Mouse (Mus musculus) left cerebral cortex, adult 2 months (tissue): ENCODE results near the gene Anapc16. TPM values are rescaled to one million over a fixed set of nuclear protein-coding genes. Genes with fewer than 3 reads are reported as not detected.

Experiments
- DNase-seq, 2 experiments: peaks; one replicate each; pipeline ENCODE4 v3.0.0; 2021 to 2022; ENCODE audit warnings: low spot score in 2 of 2, mixed read lengths in 1 of 2; ENCODE audit errors: extremely low spot score in 1 of 2
- H3K27ac ChIP-seq: fragments of 200-600 bp; 2 replicates; pipeline ENCODE4 v1.8.1; 2022
- H3K4me3 ChIP-seq: fragments of 200-600 bp; 2 replicates; pipeline ENCODE4 v1.8.1; 2022
- CTCF ChIP-seq: fragments of 200-600 bp; IDR thresholded peaks from 2 replicates; pipeline ENCODE4 v1.8.1; 2022; ENCODE audit warnings: antibody characterized with exemption, mild to moderate bottlenecking, moderate library complexity
- intact Hi-C: fragments of 180-260 bp; cut with DNase I; formaldehyde crosslinking; loops from one replicate; pipeline ENCODE4 v1.15.1; 2025
- total RNA-seq, 2 experiments: library from RNA; stranded (reverse); gene quantifications; 2 replicates each; pipeline ENCODE4 v1.2.3; 2021

Anapc16 gene
- total RNA-seq, 2 experiments from 2014 or later, result 61.5 to 68.6 TPM

DNA sequence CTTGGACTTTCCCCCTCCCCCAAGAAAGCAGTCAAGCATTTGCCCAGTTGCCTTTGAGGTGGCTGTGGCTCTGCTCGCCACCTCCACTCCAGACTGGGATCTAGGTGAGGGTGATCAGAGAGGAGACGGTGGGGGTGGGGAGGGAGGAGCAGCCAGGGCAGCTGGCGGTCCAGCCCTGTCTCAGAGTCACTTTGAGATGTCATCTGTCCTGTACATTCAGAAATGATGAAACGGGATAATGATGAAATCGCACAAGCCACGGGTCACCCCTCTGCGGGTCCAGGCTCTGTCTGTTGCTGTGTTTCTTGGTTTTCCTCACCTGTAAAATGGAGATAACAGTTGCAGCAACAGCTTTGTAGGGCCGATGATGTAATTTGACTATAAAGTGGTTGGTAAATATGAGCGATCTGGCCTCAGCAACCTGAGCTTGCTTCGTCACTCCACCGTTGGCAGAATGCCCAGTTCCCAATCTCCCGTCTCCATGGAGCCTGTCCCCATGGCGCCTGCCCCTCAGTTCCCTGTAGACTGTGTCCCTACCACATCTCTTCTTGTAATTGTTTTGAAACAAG is 59.4 kb downstream of the Anapc16 start:
- peak overlapping the region; percentile 91 for H3K27ac ChIP-seq
- DNase-seq, result peak; percentile 73 to 81
- H3K4me3 ChIP-seq, result peak overlapping the region; percentile 37
- intact Hi-C loops, result no loop called here
- TF ChIP-seq CTCF, result no peak

GRCm38 (mm10) chr10:59942847-59943420 is 60.0 kb downstream of the Anapc16 start:
- Histone ChIP-seq H3K27ac (peak overlapping the region; percentile 91), H3K4me3 (peak overlapping the region; percentile 37)
- intact Hi-C loops, result no loop called here
- peak; percentile 54 to 74 for DNase-seq
- no peak for TF ChIP-seq CTCF

DNA sequence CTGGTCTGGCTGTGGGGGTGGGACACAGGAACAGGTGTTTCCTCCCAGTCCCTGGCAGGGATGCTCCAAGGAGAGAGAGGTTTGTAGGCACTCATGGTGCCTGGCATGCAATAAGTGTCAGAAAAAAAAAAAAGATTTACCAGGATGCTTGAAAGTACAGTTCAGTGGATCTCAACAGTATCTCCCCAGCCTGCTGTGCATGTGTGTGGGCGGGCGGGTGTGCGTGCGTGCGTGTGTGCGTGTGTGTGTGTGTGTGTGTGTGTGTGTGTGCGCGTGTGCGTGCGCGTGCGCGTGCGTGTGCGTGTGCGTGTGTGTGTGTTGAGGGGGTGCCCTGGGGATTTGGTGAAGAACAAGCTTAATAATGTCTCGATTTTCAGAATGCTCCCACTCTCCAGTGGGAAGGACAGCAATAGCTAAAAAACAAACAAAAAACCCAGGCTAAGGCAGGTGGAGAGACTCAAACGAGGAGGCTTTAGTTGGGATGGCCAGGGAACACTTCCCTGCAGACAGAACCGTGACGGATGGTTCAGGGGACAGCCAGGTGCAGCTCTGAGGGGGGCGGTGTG is 60.6 kb downstream of the Anapc16 start:
- peak overlapping the region; percentile 91 for H3K27ac ChIP-seq
- H3K4me3 ChIP-seq, result peak overlapping the region; percentile 37
- intact Hi-C loops, result no loop called here
- TF ChIP-seq CTCF, result no peak
- no peak for DNase-seq

DNA sequence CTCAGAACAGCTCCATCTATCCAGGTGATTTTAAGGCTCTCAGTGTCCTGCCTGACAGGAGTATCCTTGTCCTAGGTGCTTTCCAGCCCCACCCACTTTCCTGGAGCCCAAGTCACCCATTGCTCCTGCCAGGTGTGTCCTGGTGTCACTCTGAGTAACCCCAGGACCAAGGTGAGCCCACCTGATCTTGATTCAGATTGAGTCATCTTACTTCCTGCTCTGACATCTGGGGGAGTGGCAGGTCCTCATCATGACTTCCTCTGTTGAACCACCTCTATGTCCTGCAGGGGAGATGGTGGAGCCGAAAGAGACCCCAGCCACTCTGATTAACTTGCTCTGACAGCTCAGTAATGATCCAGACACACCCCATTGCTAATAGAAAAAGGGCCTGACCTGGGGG is 63.9 kb downstream of the Anapc16 start:
- DNase-seq, result no peak
- TF ChIP-seq CTCF, result no peak
- Histone ChIP-seq H3K4me3 (no peak overlapping the region), H3K27ac (no peak overlapping the region)
- intact Hi-C loops, result no loop called here

DNA sequence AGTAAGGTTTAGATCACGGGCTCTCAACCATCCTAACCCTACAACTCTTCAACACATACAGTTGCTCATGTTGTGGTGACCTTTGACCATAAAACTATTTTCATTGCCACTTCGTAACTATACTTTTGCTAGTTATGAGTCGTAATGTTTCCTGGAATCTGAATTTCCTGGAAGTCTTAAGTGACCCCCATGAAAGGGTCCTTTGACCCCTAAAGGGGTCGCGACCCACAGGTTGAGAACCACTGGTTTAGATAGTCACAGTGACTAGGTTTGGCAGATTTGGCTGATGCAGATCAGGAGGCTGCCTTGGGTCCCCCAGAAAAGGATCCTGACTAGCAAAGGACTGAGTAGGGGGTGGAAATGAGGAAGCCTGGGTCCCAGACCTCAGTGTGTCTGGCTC is 64.3 kb downstream of the Anapc16 start:
- Histone ChIP-seq H3K27ac (no peak overlapping the region), H3K4me3 (no peak overlapping the region)
- DNase-seq, result no peak
- intact Hi-C loops, result no loop called here
- no peak for TF ChIP-seq CTCF

Other genes with a start within 250 kb of the Anapc16 start
- 10 to 100 TPM; 50.6 to 52.2 TPM for gene Dnajb12, start 123.6 kb downstream of the Anapc16 start, total RNA-seq
- 10 to 100 TPM; 46.9 to 71.1 TPM for gene Ddit4, start 51.3 kb downstream of the Anapc16 start, total RNA-seq
- 10 to 100 TPM; 13.2 to 15.1 TPM for gene Ascc1, start 330 bp downstream of the Anapc16 start, total RNA-seq
- 100 to 1,000 TPM; 541 to 578 TPM for gene Spock2, start 103.1 kb upstream of the Anapc16 start, total RNA-seq
- 1 to 10 TPM; 1.2 to 1.4 TPM for gene Chst3, start 216.1 kb upstream of the Anapc16 start, total RNA-seq